Mouse (Mus musculus) hindbrain, embryonic 10.5 days (tissue): ENCODE results near the gene Npnt. TPM values are rescaled to one million over a fixed set of nuclear protein-coding genes. Genes with fewer than 3 reads are reported as not detected.

ENCODE experiments used
- DNase-seq: peaks from one replicate; pipeline ENCODE4 v3.0.0-alpha.2; 2017; ENCODE audit warnings: low spot score
- H3K27ac ChIP-seq: fragments of 300-500 bp; sonication (generic); 2 replicates; pipeline ENCODE4 v1.5.1; 2016; ENCODE audit warnings: mild to moderate bottlenecking, moderate library complexity
- H3K27me3 ChIP-seq: fragments of 300-500 bp; sonication (generic); 2 replicates; pipeline ENCODE4 v1.6.1; 2016; ENCODE audit warnings: mild to moderate bottlenecking; ENCODE audit not compliant: poor library complexity, insufficient read depth, severe bottlenecking
- H3K36me3 ChIP-seq: fragments of 300-500 bp; sonication (generic); 2 replicates; pipeline ENCODE4 v1.6.1; 2016; ENCODE audit warnings: mild to moderate bottlenecking, moderate library complexity
- H3K4me1 ChIP-seq: fragments of 300-500 bp; sonication (generic); replicated peaks from 2 replicates; pipeline ENCODE4 v1.6.1; 2016; ENCODE audit warnings: mild to moderate bottlenecking
- H3K4me3 ChIP-seq: fragments of 300-500 bp; sonication (generic); 2 replicates; pipeline ENCODE4 v1.5.1; 2016; ENCODE audit warnings: mild to moderate bottlenecking, moderate library complexity
- H3K9me3 ChIP-seq: fragments of 300-500 bp; sonication (generic); 2 replicates; pipeline ENCODE4 v1.6.1; 2016; ENCODE audit warnings: mild to moderate bottlenecking, moderate library complexity
- WGBS: fragments of 180-500 bp; shearing (Covaris S2); methylation state at CpG from one replicate; pipeline ENCODE4 v1.1.7; 2016; 5-methylcytosine and 5-hydroxymethylcytosine counted together
- polyA plus RNA-seq: library from polyadenylated mRNA; unstranded; fragments of >200 nt; fragmentation: Nextera tagmentation; extraction: Ambion mirVana; gene quantifications from 2 replicates; pipeline ENCODE4 v1.2.1, GENCODE M21; 2016

Npnt gene
- polyA plus RNA-seq, 1 experiment from 2014 or later, result 15.3 TPM

- 83% methylated on average over 6 of the region's 6 CpGs for WGBS
- Histone ChIP-seq H3K27me3 (no peaks in the 10 kb centered on the region), H3K36me3 (no peaks in the 10 kb centered on the region), H3K4me3 (no peak overlapping the region), H3K9me3 (no peaks in the 10 kb centered on the region), H3K4me1 (no peaks in the 10 kb centered on the region), H3K27ac (no peak overlapping the region)
- DNase-seq, result no peak
These were observed 47.9 kb downstream of the Npnt start for GRCm38 (mm10) chr3:132902206-132902605.

GRCm38 (mm10) chr3:132897891-132898290 is 52.2 kb downstream of the Npnt start:
- no peaks in the 10 kb centered on the region for H3K4me1 ChIP-seq
- no peaks in the 10 kb centered on the region for H3K27me3 ChIP-seq
- 89% methylated on average over 4 of the region's 4 CpGs for WGBS
- H3K4me3 ChIP-seq, result no peak overlapping the region
- H3K36me3 ChIP-seq, result no peaks in the 10 kb centered on the region
- no peak overlapping the region for H3K27ac ChIP-seq
- no peak for DNase-seq
- H3K9me3 ChIP-seq, result no peaks in the 10 kb centered on the region

- no peak overlapping the region for H3K27ac ChIP-seq
- no peak for DNase-seq
- no peaks in the 10 kb centered on the region for H3K9me3 ChIP-seq
- WGBS, result 84% methylated on average over 5 of the region's 5 CpGs
- H3K36me3 ChIP-seq, result no peaks in the 10 kb centered on the region
- no peaks in the 10 kb centered on the region for H3K4me1 ChIP-seq
- no peaks in the 10 kb centered on the region for H3K27me3 ChIP-seq
- H3K4me3 ChIP-seq, result no peak overlapping the region
These were observed 52.7 kb downstream of the Npnt start for GRCm38 (mm10) chr3:132897390-132897789.

GRCm38 (mm10) chr3:132894086-132894485 is 56.0 kb downstream of the Npnt start:
- H3K36me3 ChIP-seq, result no peaks in the 10 kb centered on the region
- no peak overlapping the region for H3K4me3 ChIP-seq
- H3K27me3 ChIP-seq, result no peaks in the 10 kb centered on the region
- no peaks in the 10 kb centered on the region for H3K9me3 ChIP-seq
- 87% methylated on average over 7 of the region's 7 CpGs for WGBS
- no peak overlapping the region for H3K27ac ChIP-seq
- H3K4me1 ChIP-seq, result no peaks in the 10 kb centered on the region
- no peak for DNase-seq

GRCm38 (mm10) chr3:132893676-132894075 is 56.4 kb downstream of the Npnt start:
- DNase-seq, result no peak
- H3K4me1 ChIP-seq, result no peaks in the 10 kb centered on the region
- H3K4me3 ChIP-seq, result no peak overlapping the region
- WGBS, result 88% methylated on average over 3 of the region's 3 CpGs
- H3K9me3 ChIP-seq, result no peaks in the 10 kb centered on the region
- no peaks in the 10 kb centered on the region for H3K27me3 ChIP-seq
- no peaks in the 10 kb centered on the region for H3K36me3 ChIP-seq
- no peak overlapping the region for H3K27ac ChIP-seq

- no peak for DNase-seq
- H3K36me3 ChIP-seq, result no peaks in the 10 kb centered on the region
- no peak overlapping the region for H3K27ac ChIP-seq
- H3K4me1 ChIP-seq, result no peaks in the 10 kb centered on the region
- no peaks in the 10 kb centered on the region for H3K9me3 ChIP-seq
- no peaks in the 10 kb centered on the region for H3K27me3 ChIP-seq
- WGBS, result 92% methylated on average over 7 of the region's 7 CpGs
- H3K4me3 ChIP-seq, result no peak overlapping the region
These were observed 57.0 kb downstream of the Npnt start for GRCm38 (mm10) chr3:132893044-132893443.

GRCm38 (mm10) chr3:132892481-132892880 is 57.6 kb downstream of the Npnt start:
- H3K9me3 ChIP-seq, result no peaks in the 10 kb centered on the region
- WGBS, result 94% methylated on average over 7 of the region's 7 CpGs
- DNase-seq, result no peak

GRCm38 (mm10) chr3:132887074-132887848 is 62.8 kb downstream of the Npnt start:
- no peaks in the 10 kb centered on the region for H3K36me3 ChIP-seq
- WGBS, result 92% methylated on average over 16 of the region's 16 CpGs

More at GRCm38 (mm10) chr3:132892481-132892880, 57.6 kb downstream of the Npnt start:
- Histone ChIP-seq H3K4me3 (no peak overlapping the region), H3K27me3 (no peaks in the 10 kb centered on the region), H3K36me3 (no peaks in the 10 kb centered on the region), H3K27ac (no peak overlapping the region), H3K4me1 (no peaks in the 10 kb centered on the region)

GRCm38 (mm10) chr3:132886419-132887050 is 63.6 kb downstream of the Npnt start:
- DNase-seq, result no peak
- no peaks in the 10 kb centered on the region for H3K27me3 ChIP-seq
- H3K4me3 ChIP-seq, result no peak overlapping the region
- H3K9me3 ChIP-seq, result no peaks in the 10 kb centered on the region
- 89% methylated on average over 6 of the region's 6 CpGs for WGBS
- H3K27ac ChIP-seq, result no peak overlapping the region
- 0 out of 2 replicates have a peak, but pooled peaks cover 2% of the 10 kb centered on the region for H3K4me1 ChIP-seq
- no peaks in the 10 kb centered on the region for H3K36me3 ChIP-seq

More at GRCm38 (mm10) chr3:132887074-132887848, 62.8 kb downstream of the Npnt start:
- DNase-seq, result no peak
- no peak overlapping the region for H3K27ac ChIP-seq
- no peaks in the 10 kb centered on the region for H3K9me3 ChIP-seq
- 0 out of 2 replicates have a peak, but pooled peaks cover 2% of the 10 kb centered on the region for H3K4me1 ChIP-seq
- H3K27me3 ChIP-seq, result no peaks in the 10 kb centered on the region
- H3K4me3 ChIP-seq, result no peak overlapping the region

- no peaks in the 10 kb centered on the region for H3K9me3 ChIP-seq
- no peaks in the 10 kb centered on the region for H3K27me3 ChIP-seq
- no peak overlapping the region for H3K27ac ChIP-seq
- peaks cover 9% of the 10 kb centered on the region; the same call in 1 of the 2 replicates for H3K4me1 ChIP-seq
- H3K36me3 ChIP-seq, result no peaks in the 10 kb centered on the region
- WGBS, result 80% methylated on average over 10 of the region's 10 CpGs
- no peak for DNase-seq
- H3K4me3 ChIP-seq, result no peak overlapping the region
These were observed 65.6 kb downstream of the Npnt start for GRCm38 (mm10) chr3:132884459-132884858.

- Histone ChIP-seq H3K9me3 (no peaks in the 10 kb centered on the region), H3K36me3 (no peaks in the 10 kb centered on the region), H3K4me3 (no peak overlapping the region), H3K4me1 (peaks cover 9% of the 10 kb centered on the region; the same call in 1 of the 2 replicates), H3K27me3 (no peaks in the 10 kb centered on the region), H3K27ac (no peak overlapping the region)
- DNase-seq, result no peak
- WGBS, result 89% methylated on average over 9 of the region's 9 CpGs
These were observed 66.8 kb downstream of the Npnt start for GRCm38 (mm10) chr3:132883256-132883655.

GRCm38 (mm10) chr3:132880826-132881225 is 69.3 kb downstream of the Npnt start:
- Histone ChIP-seq H3K27ac (no peak overlapping the region), H3K4me1 (peaks cover 27% of the 10 kb centered on the region; the same call in 1 of the 2 replicates), H3K27me3 (no peaks in the 10 kb centered on the region), H3K9me3 (no peaks in the 10 kb centered on the region), H3K4me3 (no peak overlapping the region), H3K36me3 (no peaks in the 10 kb centered on the region)
- 67% methylated on average over 9 of the region's 9 CpGs for WGBS
- no peak for DNase-seq

- Histone ChIP-seq H3K4me3 (no peak overlapping the region), H3K4me1 (peaks cover 28% of the 10 kb centered on the region; the same call in 1 of the 2 replicates), H3K27ac (no peak overlapping the region), H3K9me3 (no peaks in the 10 kb centered on the region), H3K27me3 (no peaks in the 10 kb centered on the region), H3K36me3 (no peaks in the 10 kb centered on the region)
- DNase-seq, result no peak
- 83% methylated on average over 3 of the region's 3 CpGs for WGBS
These were observed 69.7 kb downstream of the Npnt start for GRCm38 (mm10) chr3:132880361-132880760.
